ENCODE assay signal across 30 mouse cellular contexts in genomic region chr14:114374847-114375246, GRCm38 (mm10).
"Had no signal": no experiment of that assay in that cellular context is flagged by ENCODE, and none has a peak within 500 bp of the region (broad histone marks: within the 10 kb centered on the region; RNA-seq: fewer than 3 reads in every experiment).

No protein-coding gene starts in this region.

- DNase-seq: heart, postnatal 10 days; heart, postnatal 14 days; heart, postnatal 36 days; heart, postnatal 4 days; kidney, adult 11 months; kidney, adult 18-20 months; kidney, adult 2 months; kidney, adult 8-10 months; kidney, adult 9 months; kidney, postnatal 10 days; kidney, postnatal 14 days; kidney, postnatal 25 days; kidney, postnatal 36 days; kidney, postnatal 4 days; layer of hippocampus, adult 9-11 months; layer of hippocampus, postnatal 36 days had no signal

- H3K9ac ChIP-seq: heart, embryonic 12.5 days; heart, embryonic 13.5 days; heart, embryonic 15.5 days; hindbrain, embryonic 12.5 days; hindbrain, embryonic 13.5 days; hindbrain, embryonic 14.5 days; hindbrain, embryonic 15.5 days; intestine, embryonic 15.5 days; kidney, embryonic 15.5 days had no signal

- H3K27me3 ChIP-seq: heart, embryonic 12.5 days; heart, embryonic 13.5 days; heart, embryonic 15.5 days; hindbrain, embryonic 12.5 days; hindbrain, embryonic 13.5 days; hindbrain, embryonic 15.5 days; intestine, embryonic 15.5 days; kidney, embryonic 15.5 days had no signal

- H3K9me3 ChIP-seq: heart, embryonic 12.5 days; heart, embryonic 13.5 days; heart, embryonic 15.5 days; hindbrain, embryonic 10.5 days; hindbrain, embryonic 12.5 days; hindbrain, embryonic 13.5 days; hindbrain, embryonic 15.5 days; intestine, embryonic 15.5 days; kidney, embryonic 15.5 days had no signal

- H3K4me1 ChIP-seq: heart, embryonic 12.5 days; heart, embryonic 13.5 days; heart, embryonic 15.5 days; hindbrain, embryonic 10.5 days; hindbrain, embryonic 12.5 days; hindbrain, embryonic 13.5 days; hindbrain, embryonic 15.5 days; intestine, embryonic 15.5 days; kidney, embryonic 15.5 days had no signal

- H3K4me3 ChIP-seq: heart, embryonic 12.5 days; heart, embryonic 13.5 days; heart, embryonic 15.5 days; hindbrain, embryonic 10.5 days; hindbrain, embryonic 12.5 days; hindbrain, embryonic 13.5 days; hindbrain, embryonic 15.5 days; intestine, embryonic 15.5 days; kidney, embryonic 15.5 days; layer of hippocampus, adult 2 months; left cerebral cortex, adult 2 months had no signal

- H3K36me3 ChIP-seq: heart, embryonic 12.5 days; heart, embryonic 13.5 days; heart, embryonic 15.5 days; hindbrain, embryonic 10.5 days; hindbrain, embryonic 12.5 days; hindbrain, embryonic 13.5 days; hindbrain, embryonic 15.5 days; intestine, embryonic 15.5 days; kidney, embryonic 15.5 days had no signal

- H3K27ac ChIP-seq: heart, embryonic 13.5 days; heart, embryonic 15.5 days; hindbrain, embryonic 10.5 days; hindbrain, embryonic 12.5 days; hindbrain, embryonic 13.5 days; hindbrain, embryonic 14.5 days; hindbrain, embryonic 15.5 days; hindbrain, postnatal 0 days; intestine, embryonic 15.5 days; kidney, embryonic 15.5 days; kidney, postnatal 0 days; layer of hippocampus, adult 2 months; left cerebral cortex, adult 2 months had no signal
